Mouse (Mus musculus) lung, postnatal 0 days (tissue): Measurements from ENCODE around the gene Vat1. TPM values are rescaled to one million over a fixed set of nuclear protein-coding genes. Genes with fewer than 3 reads are reported as not detected.
A peak's percentile ranks its signal among the peaks of the same experiment; 100 is the strongest.
"Not testable (repeated sequence)": the region's sequence is repeated elsewhere in the genome, so short reads cannot be mapped to it uniquely, and the experiment has no call there.

Source experiments
- ATAC-seq: fragments of 200-750 bp; cut with Nextera tagmentation; 2 replicates; pipeline ENCODE4 v1.8.0; 2017; ENCODE audit warnings: moderate library complexity
- DNase-seq: peaks from one replicate; pipeline ENCODE4 v3.0.0-alpha.2; 2016; ENCODE audit warnings: low spot score
- H3K27ac ChIP-seq: fragments of 300-500 bp; sonication (generic); 2 replicates; pipeline ENCODE4 v1.5.1; 2014; ENCODE audit warnings: antibody characterized with exemption, mild to moderate bottlenecking, low read length, mixed read lengths
- H3K27me3 ChIP-seq: fragments of 300-500 bp; sonication (generic); replicated peaks from 2 replicates; pipeline ENCODE4 v1.6.1; 2014; ENCODE audit warnings: low read length, mixed read lengths; ENCODE audit not compliant: insufficient read depth
- H3K36me3 ChIP-seq: fragments of 300-500 bp; sonication (generic); 2 replicates; pipeline ENCODE4 v1.6.1; 2014; ENCODE audit warnings: low read length, mixed read lengths; ENCODE audit not compliant: insufficient read depth
- H3K4me1 ChIP-seq: fragments of 300-500 bp; sonication (generic); 2 replicates; pipeline ENCODE4 v1.6.1; 2014; ENCODE audit warnings: antibody characterized with exemption, low read depth, low read length, mixed read lengths; ENCODE audit not compliant: insufficient read depth
- H3K4me2 ChIP-seq: fragments of 300-500 bp; sonication (generic); replicated peaks from 2 replicates; pipeline ENCODE4 v1.6.1; 2014; ENCODE audit warnings: low read depth, mild to moderate bottlenecking, low read length, moderate library complexity, mixed read lengths
- H3K4me3 ChIP-seq: fragments of 300-500 bp; sonication (generic); 2 replicates; pipeline ENCODE4 v1.5.1; 2014; ENCODE audit warnings: low read depth, low read length
- H3K9ac ChIP-seq: fragments of 300-500 bp; sonication (generic); replicated peaks from 2 replicates; pipeline ENCODE4 v1.6.1; 2014; ENCODE audit warnings: low read depth, mild to moderate bottlenecking
- H3K9me3 ChIP-seq: fragments of 300-500 bp; sonication (generic); 2 replicates; pipeline ENCODE4 v1.6.1; 2016; ENCODE audit warnings: low read length, mixed read lengths
- CTCF ChIP-seq: IDR thresholded peaks from 2 replicates; pipeline ENCODE4 v1.5.1; 2016; ENCODE audit warnings: antibody characterized with exemption, mild to moderate bottlenecking
- EP300 ChIP-seq: IDR thresholded peaks from 2 replicates; pipeline ENCODE4 v1.6.1; 2016; ENCODE audit warnings: antibody characterized with exemption, mild to moderate bottlenecking, control low read depth
- WGBS: fragments of 180-500 bp; shearing (Covaris S2); extraction: QIAGEN DNeasy Blood & Tissue Kit; methylation state at CpG from one replicate; pipeline ENCODE4 v1.1.7; 2014; 5-methylcytosine and 5-hydroxymethylcytosine counted together
- polyA plus RNA-seq: library from polyadenylated mRNA; unstranded; fragments of >200 nt; fragmentation: Nextera tagmentation; extraction: Ambion mirVana; gene quantifications from 2 replicates; pipeline ENCODE4 v1.2.1, GENCODE M21; 2015

Vat1 gene
- polyA plus RNA-seq, 1 experiment from 2014 or later = 88.1 TPM

DNA sequence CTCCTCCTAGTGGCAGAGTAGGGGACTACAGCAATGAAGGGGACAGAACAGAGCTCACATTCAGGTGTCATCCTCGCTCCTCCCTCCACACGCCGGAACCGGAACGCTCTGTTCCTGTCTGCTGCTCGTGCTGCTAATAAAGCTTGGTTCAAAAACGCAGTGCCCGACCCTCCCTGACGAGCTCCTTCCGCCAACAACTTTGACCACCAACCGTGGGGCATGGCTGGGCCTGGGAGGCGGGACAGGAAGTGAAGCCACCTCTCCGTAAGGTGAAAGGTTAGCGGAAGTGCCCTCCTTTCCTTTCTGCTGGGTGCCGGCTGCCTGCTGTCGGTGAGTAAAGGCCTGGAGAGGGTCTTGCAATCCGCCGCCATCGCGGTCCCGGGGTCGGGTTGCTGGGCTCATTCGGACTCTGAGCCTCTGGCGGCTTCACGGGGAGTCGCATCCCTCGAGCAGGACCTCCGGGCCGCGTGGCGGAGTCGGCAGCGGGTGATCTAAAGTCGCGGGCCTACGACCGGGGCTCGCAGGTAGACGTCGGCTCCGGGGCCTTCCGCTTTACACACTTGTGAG is 23.8 kb downstream of the Vat1 start, which contains the start of gene Rpl27:
Gene Rpl27 (plus strand): TSS at position 172 of the 567 bp plus-strand sequence.
- peak within 1 kb of the TSS; percentile 75 for H3K4me3 ChIP-seq
- WGBS = under 1% methylated on average over 42 of the region's 42 CpGs

DNA sequence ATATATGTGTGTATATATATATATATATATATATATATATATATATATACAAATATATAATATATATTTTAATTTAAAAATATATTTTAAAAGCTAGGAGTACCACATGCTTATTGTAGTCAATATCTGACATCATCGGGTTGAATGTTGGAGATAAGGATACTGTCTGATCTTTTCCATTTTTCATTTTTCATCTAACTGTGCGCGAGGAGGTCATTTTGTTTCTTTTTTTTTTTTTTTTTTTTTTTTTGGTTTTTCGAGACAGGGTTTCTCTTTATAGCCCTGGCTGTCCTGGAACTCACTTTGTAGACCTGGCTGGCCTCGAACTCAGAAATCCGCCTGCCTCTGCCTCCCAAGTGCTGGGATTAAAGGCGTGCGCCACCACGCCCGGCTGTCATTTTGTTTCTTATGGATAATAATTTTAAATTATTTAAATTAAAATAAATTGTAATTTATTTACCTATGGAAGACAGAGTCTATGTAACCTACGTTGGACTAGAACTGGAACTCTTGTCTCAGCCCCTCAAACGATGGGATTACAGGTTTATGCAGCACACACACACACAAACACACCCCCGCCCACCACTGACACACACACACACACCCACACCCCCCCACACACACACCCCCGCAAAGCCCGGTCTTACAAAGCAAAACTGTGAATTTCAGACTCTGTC is 24.4 kb downstream of the Vat1 start:
- ATAC-seq, DNase-seq, H3K27ac ChIP-seq, H3K9me3 ChIP-seq, H3K4me1 ChIP-seq, H3K9ac ChIP-seq, H3K27me3 ChIP-seq: not testable (repeated sequence)
- Histone ChIP-seq H3K36me3 (peaks cover 14% of the 10 kb centered on the region; the same call in 1 of the 2 replicates), H3K4me2 (peak overlapping the region; percentile 42), H3K4me3 (peak overlapping the region; percentile 14; the same call in 1 of the 2 replicates)
- 33% methylated on average over 15 of the region's 15 CpGs for WGBS

More for the DNA sequence above, 23.8 kb downstream of the Vat1 start, which contains the start of gene Rpl27:
- Histone ChIP-seq H3K27ac (peak within 1 kb of the TSS; percentile 95), H3K36me3 (peaks cover 14% of the 10 kb centered on the region; the same call in 1 of the 2 replicates), H3K9ac (peak within 1 kb of the TSS; percentile 99), H3K27me3 (no peaks in the 10 kb centered on the region), H3K9me3 (no peaks in the 10 kb centered on the region), H3K4me2 (peak within 1 kb of the TSS; percentile 66), H3K4me1 (no peaks in the 10 kb centered on the region; the same call in 1 of the 2 replicates)
- TF ChIP-seq EP300 (peak; percentile 95), CTCF (peak; percentile 88)
- DNase-seq (peak; percentile 100), ATAC-seq (peak; percentile 99)

DNA sequence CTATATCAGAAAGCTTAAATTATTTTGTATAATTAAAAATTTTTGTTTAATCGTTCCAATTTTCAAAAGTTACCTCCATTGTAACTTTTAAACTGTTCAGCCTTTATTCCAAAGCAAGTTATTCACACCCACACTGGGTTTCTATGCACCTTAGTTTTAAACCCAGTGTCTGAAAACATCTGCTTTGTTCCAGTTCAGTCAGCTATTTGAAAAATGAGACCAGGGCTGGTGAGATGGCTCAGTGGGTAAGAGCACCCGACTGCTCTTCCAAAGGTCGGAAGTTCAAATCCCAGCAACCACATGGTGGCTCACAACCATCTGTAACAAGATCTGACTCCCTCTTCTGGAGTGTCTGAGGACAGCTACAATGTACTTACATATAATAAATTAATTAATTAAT is 28.0 kb downstream of the Vat1 start:
- 57% methylated on average over 3 of the region's 3 CpGs for WGBS
- not testable (repeated sequence) for H3K4me2 ChIP-seq, H3K4me3 ChIP-seq, H3K27ac ChIP-seq, ATAC-seq, H3K36me3 ChIP-seq, DNase-seq, H3K9ac ChIP-seq, H3K9me3 ChIP-seq, H3K4me1 ChIP-seq, H3K27me3 ChIP-seq

DNA sequence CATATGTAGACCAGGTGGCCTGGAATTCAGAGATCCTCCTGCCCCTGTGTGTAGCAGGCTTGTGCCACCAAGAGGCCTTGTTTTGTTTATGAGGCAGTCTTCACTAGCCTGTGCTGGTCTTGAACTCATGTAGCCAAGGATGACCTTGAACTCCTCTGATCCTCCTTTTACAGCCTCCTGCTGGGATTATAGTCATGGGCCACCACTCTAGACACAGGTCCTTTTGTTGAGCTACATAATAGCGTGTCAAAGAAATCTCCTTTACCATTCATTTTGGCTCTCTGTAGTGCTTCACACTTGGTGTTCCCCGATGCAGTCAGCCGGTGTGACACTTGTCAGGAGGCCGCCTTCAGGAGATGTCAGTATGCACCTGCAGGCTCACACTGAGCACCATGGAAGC is 29.1 kb downstream of the Vat1 start:
- Histone ChIP-seq H3K27me3 (no peaks in the 10 kb centered on the region), H3K27ac (no peak overlapping the region), H3K9ac (no peak overlapping the region), H3K4me3 (no peak overlapping the region), H3K4me2 (no peak overlapping the region), H3K4me1 (no peaks in the 10 kb centered on the region), H3K36me3 (peaks cover 14% of the 10 kb centered on the region), H3K9me3 (no peaks in the 10 kb centered on the region)
- TF ChIP-seq EP300 (no peak), CTCF (no peak)
- ATAC-seq (no peak), DNase-seq (no peak)
- 87% methylated on average over 4 of the region's 4 CpGs for WGBS

DNA sequence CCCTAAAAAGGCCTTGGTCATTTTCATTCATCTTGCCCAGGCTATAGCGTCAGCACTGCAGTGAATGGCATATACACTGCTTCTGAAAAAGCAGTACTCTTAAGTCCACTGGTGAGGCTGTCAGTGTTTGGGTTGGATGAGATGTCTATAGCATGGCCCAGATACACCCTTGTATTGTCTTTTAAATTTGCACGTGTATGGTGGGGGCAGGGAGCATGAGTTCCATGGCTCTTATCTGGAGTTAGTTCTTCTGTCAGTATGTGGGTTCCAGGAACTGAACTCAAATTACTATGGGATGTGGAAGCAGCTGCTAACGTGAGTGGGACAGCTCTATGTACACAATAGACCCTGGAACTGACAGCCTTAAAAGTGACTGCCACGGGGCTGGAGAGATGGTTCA is 30.2 kb downstream of the Vat1 start:
- H3K4me2 ChIP-seq = no peak overlapping the region
- ATAC-seq = peak; percentile 67; the same call in 1 of the 2 replicates
- H3K4me3 ChIP-seq = no peak overlapping the region
- no peaks in the 10 kb centered on the region for H3K27me3 ChIP-seq
- H3K9ac ChIP-seq = no peak overlapping the region
- H3K4me1 ChIP-seq = no peaks in the 10 kb centered on the region
- H3K36me3 ChIP-seq = peaks cover 23% of the 10 kb centered on the region
- H3K9me3 ChIP-seq = no peaks in the 10 kb centered on the region
- H3K27ac ChIP-seq = no peak overlapping the region
- 52% methylated on average over 4 of the region's 4 CpGs for WGBS
- DNase-seq = no peak
- no peak for TF ChIP-seq EP300
- no peak for TF ChIP-seq CTCF

DNA sequence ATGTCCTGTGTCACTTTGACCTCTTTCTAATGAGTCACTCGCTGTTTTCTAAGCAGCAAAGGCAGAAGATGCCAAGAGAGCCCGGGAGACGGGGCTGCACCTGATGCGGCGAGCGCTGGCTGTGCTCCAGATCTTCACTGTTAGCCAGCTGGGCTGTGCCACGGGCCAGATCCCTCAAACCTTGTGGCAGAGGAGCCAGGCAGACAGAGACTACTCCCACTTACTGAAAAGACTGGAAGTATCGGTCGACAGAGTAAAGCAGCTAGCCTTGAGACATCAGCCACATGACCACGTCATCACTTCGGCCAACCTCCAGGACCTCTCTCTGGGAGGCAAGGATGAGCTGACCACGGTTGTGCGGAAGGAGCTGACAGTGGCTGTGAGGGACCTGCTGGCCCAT is 32.6 kb downstream of the Vat1 start:
- H3K27ac ChIP-seq = no peak overlapping the region
- no peaks in the 10 kb centered on the region for H3K4me1 ChIP-seq
- no peak overlapping the region for H3K4me3 ChIP-seq
- no peaks in the 10 kb centered on the region for H3K27me3 ChIP-seq
- DNase-seq (no peak), ATAC-seq (no peak)
- TF ChIP-seq EP300 (no peak), CTCF (no peak)
- no peak overlapping the region for H3K9ac ChIP-seq
- 89% methylated on average over 13 of the region's 13 CpGs for WGBS
- no peaks in the 10 kb centered on the region for H3K9me3 ChIP-seq
- peaks cover 23% of the 10 kb centered on the region for H3K36me3 ChIP-seq
- no peak overlapping the region for H3K4me2 ChIP-seq
